Mouse (Mus musculus) small intestine, adult 2 months (tissue): ENCODE data around the gene Tmem41a.

ENCODE experiments used
- CTCF ChIP-seq: fragments of 200-500 bp; IDR thresholded peaks from 2 replicates; pipeline ENCODE4 v1.5.1; 2012; ENCODE audit warnings: low read depth, mild to moderate bottlenecking, control low read depth, inconsistent platforms, low read length, moderate library complexity, mixed read lengths; ENCODE audit not compliant: insufficient replicate concordance, insufficient read length; ENCODE audit errors: extremely low read depth
- POLR2A ChIP-seq: fragments of 200-500 bp; IDR thresholded peaks from 2 replicates; pipeline ENCODE4 v1.6.1; 2012; ENCODE audit warnings: low read depth, mild to moderate bottlenecking, control low read depth, inconsistent platforms, low read length, moderate library complexity

- TF ChIP-seq CTCF (no peak), POLR2A (no peak)
These were observed 40.6 kb upstream of the Tmem41a start for GRCm38 (mm10) chr16:21987956-21988355.
